Mouse (Mus musculus) myocyte (in vitro differentiated cells): ENCODE results near the gene Itga6.
"Not testable (repeated sequence)": the region's sequence is repeated elsewhere in the genome, so short reads cannot be mapped to it uniquely, and the experiment has no call there.

Source experiments
- CEBPB ChIP-seq: IDR thresholded peaks from 2 replicates; pipeline ENCODE4 v1.6.1; 2011; ENCODE audit warnings: mild to moderate bottlenecking, moderate library complexity; ENCODE audit not compliant: poor library complexity, insufficient read depth, severe bottlenecking
- E2F4 ChIP-seq: IDR thresholded peaks from one replicate; pipeline ENCODE4 v1.6.1; 2011; ENCODE audit warnings: mild to moderate bottlenecking, control low read depth, moderate library complexity; ENCODE audit not compliant: insufficient read depth
- MYOG ChIP-seq, 3 experiments: IDR thresholded peaks; one replicate each; pipeline ENCODE4 v1.6.1; 2011; ENCODE audit warnings: control low read depth in 2 of 3, low read depth in 2 of 3, mild to moderate bottlenecking in 2 of 3; ENCODE audit not compliant: insufficient read length in 2 of 3, control insufficient read depth in 1 of 3, insufficient read depth in 1 of 3
- POLR2A ChIP-seq: IDR thresholded peaks from one replicate; pipeline ENCODE4 v1.6.1; 2011; ENCODE audit warnings: low read depth, mild to moderate bottlenecking, control low read depth, moderate library complexity; ENCODE audit not compliant: insufficient read length
- POLR2AphosphoS2 ChIP-seq: IDR thresholded peaks from one replicate; pipeline ENCODE4 v1.6.1; 2011; ENCODE audit warnings: low read depth, control low read depth; ENCODE audit not compliant: insufficient read length
- TCF12 ChIP-seq: IDR thresholded peaks from one replicate; pipeline ENCODE4 v1.6.1; 2011; ENCODE audit warnings: mild to moderate bottlenecking, control low read depth; ENCODE audit not compliant: poor library complexity, insufficient read depth, severe bottlenecking
- USF1 ChIP-seq: IDR thresholded peaks from one replicate; pipeline ENCODE4 v1.6.1; 2011; ENCODE audit warnings: low read depth, mild to moderate bottlenecking, control low read depth, moderate library complexity

DNA sequence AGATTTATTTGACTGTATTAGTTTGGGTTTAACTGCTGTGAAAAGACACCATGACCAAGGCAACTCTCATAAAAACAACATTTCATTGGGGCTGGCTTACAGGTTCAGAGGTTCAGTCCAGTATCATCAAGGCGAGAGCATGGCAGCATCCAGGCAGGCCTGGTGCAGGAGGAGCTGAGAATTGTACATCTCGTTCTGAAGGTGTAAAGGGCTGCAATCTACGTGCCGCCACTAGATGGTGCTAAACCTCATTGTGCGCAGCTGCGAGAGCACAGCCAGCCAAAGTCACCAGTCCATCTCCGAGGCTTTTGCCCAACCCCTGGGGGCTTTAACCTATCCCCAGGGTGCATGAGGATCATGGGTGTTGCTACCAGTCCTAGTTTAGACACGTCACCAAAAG lies 106.7 kb downstream of the Itga6 start:
- not testable (repeated sequence) for TF ChIP-seq E2F4; USF1; MYOG (IDR thresholded peaks at IDR 0.05; ENCODE audit: control insufficient read depth in 1 of 3, insufficient read depth in 1 of 3, insufficient read length in 2 of 3, low read depth in 2 of 3); POLR2A; CEBPB; TCF12; POLR2AphosphoS2
